Mouse (Mus musculus): ENCODE results near the gene Irf2bp2. TPM values are rescaled to one million over a fixed set of nuclear protein-coding genes. Genes with fewer than 3 reads are reported as not detected.

Irf2bp2 gene
- polyA plus RNA-seq, 1 experiment from 2014 or later, result 12.1 TPM

DNA sequence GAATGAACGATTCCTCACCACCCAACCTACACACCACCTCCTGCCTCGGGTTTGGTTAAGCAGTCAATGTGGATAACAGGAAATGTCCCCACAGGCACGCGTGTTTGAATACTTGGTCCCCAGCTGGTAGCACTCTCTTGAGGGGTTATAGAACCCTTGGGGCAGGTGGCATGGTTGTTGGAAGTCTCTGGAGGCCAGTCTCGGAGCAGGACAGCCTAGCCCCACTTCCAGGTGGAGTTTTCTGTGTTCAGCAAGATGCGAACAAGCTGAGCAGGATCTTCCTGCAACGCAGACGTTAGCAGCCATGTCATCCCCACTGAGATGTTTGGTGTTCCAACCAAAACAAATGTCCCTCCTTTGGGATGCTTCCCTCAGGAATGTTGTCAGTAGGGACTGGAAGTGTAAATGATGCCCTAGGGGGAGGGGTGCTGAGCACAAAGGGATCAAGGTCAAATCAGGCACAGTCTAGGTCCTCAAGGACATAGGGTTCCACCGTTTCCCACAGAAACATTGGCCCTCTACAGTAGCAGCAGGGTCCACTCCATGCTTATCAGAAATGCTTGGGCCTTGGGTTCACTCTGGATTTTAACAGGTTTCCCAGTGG lies 29.1 kb downstream of the Irf2bp2 start:
- H3K27ac ChIP-seq (ENCODE audit: low read length), result no peak overlapping the region
- 76% methylated on average over 9 of the region's 9 CpGs for WGBS
- H3K36me3 ChIP-seq (ENCODE audit: insufficient read depth, low read length), result no peaks in the 10 kb centered on the region
- no peak overlapping the region for H3K9ac ChIP-seq (replicated peaks; ENCODE audit: low read length)
- no peaks in the 10 kb centered on the region for H3K9me3 ChIP-seq (ENCODE audit: low read length)
- no peak for ATAC-seq (ENCODE audit: low FRiP score, low TSS enrichment)
- no peaks in the 10 kb centered on the region for H3K27me3 ChIP-seq (ENCODE audit: insufficient read depth, low read length)
- no peak overlapping the region for H3K4me2 ChIP-seq (replicated peaks; ENCODE audit: low read depth, low read length)
- H3K4me1 ChIP-seq (ENCODE audit: insufficient read depth, low read length), result peaks cover 24% of the 10 kb centered on the region
- H3K4me3 ChIP-seq (ENCODE audit: low read length), result no peak overlapping the region

DNA sequence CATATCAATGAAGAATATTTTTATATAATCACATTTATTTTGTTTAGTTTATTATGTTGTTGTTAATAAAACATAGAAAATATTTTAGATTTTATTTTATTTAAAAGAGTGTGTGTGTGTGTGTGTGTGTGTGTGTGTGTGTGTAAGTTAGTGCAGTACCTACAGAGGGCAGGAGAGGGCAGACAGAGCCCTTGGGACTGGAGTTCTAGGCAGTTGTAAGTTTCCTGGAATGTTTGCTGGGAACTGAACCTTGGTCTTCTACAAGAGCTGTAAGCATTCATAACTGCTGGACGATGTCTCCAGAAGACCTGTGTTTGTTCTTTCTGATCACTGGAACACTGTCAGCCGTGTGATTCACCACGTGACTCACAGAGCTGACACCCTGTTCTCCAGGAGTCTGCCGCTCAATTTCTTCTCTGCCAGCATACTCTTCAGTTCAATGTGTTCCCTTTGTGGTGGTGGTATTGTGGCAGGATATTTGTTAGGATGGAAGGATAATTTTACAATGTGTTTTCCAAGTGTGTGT lies 32.4 kb downstream of the Irf2bp2 start:
- Histone ChIP-seq H3K36me3 (ENCODE audit: insufficient read depth, low read length) (no peaks in the 10 kb centered on the region), H3K27me3 (ENCODE audit: insufficient read depth, low read length) (no peaks in the 10 kb centered on the region), H3K4me1 (ENCODE audit: insufficient read depth, low read length) (peaks cover 6% of the 10 kb centered on the region), H3K27ac (ENCODE audit: low read length) (no peak overlapping the region), H3K9ac (replicated peaks; ENCODE audit: low read length) (no peak overlapping the region), H3K4me3 (ENCODE audit: low read length) (no peak overlapping the region), H3K4me2 (replicated peaks; ENCODE audit: low read depth, low read length) (no peak overlapping the region), H3K9me3 (ENCODE audit: low read length) (no peaks in the 10 kb centered on the region)
- no peak for ATAC-seq (ENCODE audit: low FRiP score, low TSS enrichment)
- WGBS, result 91% methylated on average over 4 of the region's 4 CpGs

DNA sequence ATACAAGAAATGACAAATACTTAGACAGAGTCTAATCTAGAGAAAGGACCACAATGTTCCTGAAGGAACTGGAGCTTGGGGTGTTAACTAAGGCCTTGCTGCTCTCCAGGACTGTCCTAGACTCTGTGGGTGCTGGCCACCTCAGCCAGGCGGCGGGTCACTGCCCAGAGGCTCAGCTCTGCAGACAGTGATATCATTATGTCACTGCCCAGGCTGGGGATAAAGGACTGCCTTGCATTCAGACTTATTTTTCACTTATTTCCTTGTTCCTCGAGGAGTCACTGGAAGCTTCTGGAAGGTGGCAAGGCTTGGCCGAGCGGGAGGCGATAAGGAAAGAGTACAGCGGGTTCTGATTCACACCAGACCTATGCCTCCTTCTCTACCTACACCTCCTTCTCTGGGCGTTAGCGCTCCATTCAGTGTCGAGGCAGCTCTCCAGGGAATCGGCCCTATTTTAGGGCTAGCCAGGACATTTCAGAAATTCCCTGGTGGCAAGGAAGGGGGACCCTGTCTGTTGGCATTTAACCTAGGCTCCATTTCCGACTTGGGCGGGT lies 35.3 kb downstream of the Irf2bp2 start:
- Histone ChIP-seq H3K36me3 (ENCODE audit: insufficient read depth, low read length) (no peaks in the 10 kb centered on the region), H3K4me1 (ENCODE audit: insufficient read depth, low read length) (no peaks in the 10 kb centered on the region), H3K9me3 (ENCODE audit: low read length) (no peaks in the 10 kb centered on the region), H3K27me3 (ENCODE audit: insufficient read depth, low read length) (no peaks in the 10 kb centered on the region), H3K4me3 (ENCODE audit: low read length) (no peak overlapping the region), H3K27ac (ENCODE audit: low read length) (no peak overlapping the region), H3K4me2 (replicated peaks; ENCODE audit: low read depth, low read length) (no peak overlapping the region), H3K9ac (replicated peaks; ENCODE audit: low read length) (no peak overlapping the region)
- no peak for ATAC-seq (ENCODE audit: low FRiP score, low TSS enrichment)
- WGBS, result 86% methylated on average over 13 of the region's 13 CpGs

DNA sequence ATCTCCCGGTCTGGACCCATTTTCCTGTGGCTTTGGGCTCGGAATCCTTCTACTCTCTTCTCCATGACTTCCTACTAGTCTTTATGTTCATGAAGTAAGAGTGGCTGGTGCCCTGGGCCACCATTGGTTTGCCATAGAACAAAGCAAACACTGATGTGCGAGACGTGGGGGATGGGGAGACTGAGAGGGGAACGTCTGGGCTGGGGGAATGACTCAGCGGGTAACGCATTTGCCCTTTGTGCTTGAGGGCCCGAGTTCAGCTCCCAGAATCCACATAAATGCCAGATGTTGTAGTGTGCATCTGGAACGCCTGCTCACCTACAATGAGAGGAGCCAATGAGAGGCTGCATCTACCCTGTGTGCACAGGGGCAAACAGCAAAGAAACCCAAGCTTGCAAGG lies 36.4 kb downstream of the Irf2bp2 start:
- Histone ChIP-seq H3K9ac (replicated peaks; ENCODE audit: low read length) (no peak overlapping the region), H3K36me3 (ENCODE audit: insufficient read depth, low read length) (no peaks in the 10 kb centered on the region), H3K9me3 (ENCODE audit: low read length) (no peaks in the 10 kb centered on the region), H3K27me3 (ENCODE audit: insufficient read depth, low read length) (no peaks in the 10 kb centered on the region), H3K27ac (ENCODE audit: low read length) (no peak overlapping the region), H3K4me3 (ENCODE audit: low read length) (no peak overlapping the region), H3K4me1 (ENCODE audit: insufficient read depth, low read length) (no peaks in the 10 kb centered on the region), H3K4me2 (replicated peaks; ENCODE audit: low read depth, low read length) (no peak overlapping the region)
- WGBS, result 41% methylated on average over 9 of the region's 9 CpGs
- ATAC-seq (ENCODE audit: low FRiP score, low TSS enrichment), result no peak

DNA sequence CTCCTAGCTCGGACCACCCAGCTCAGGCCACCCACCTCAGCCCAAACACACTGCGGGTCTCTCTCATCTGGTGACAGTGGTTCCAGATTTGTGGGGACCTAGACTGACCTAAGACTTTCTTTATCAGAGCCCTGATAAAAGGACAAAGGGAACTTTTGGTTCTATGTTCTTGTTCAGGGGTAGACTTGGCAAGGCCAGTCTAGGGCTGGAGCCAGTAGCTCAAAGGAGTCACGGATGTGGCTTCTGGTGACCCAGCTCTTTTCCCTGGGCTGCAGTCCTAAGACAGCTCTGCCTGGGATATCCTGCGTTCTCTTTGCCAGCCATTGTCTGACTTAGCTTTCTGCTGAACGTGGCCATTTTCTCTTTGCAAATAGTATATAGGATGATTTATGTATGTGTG lies 37.1 kb downstream of the Irf2bp2 start:
- H3K4me2 ChIP-seq (replicated peaks; ENCODE audit: low read depth, low read length), result no peak overlapping the region
- H3K27ac ChIP-seq (ENCODE audit: low read length), result no peak overlapping the region
- 81% methylated on average over 5 of the region's 5 CpGs for WGBS
- H3K4me3 ChIP-seq (ENCODE audit: low read length), result no peak overlapping the region
- no peaks in the 10 kb centered on the region for H3K4me1 ChIP-seq (ENCODE audit: insufficient read depth, low read length)
- ATAC-seq (ENCODE audit: low FRiP score, low TSS enrichment), result no peak
- H3K9ac ChIP-seq (replicated peaks; ENCODE audit: low read length), result no peak overlapping the region
- no peaks in the 10 kb centered on the region for H3K36me3 ChIP-seq (ENCODE audit: insufficient read depth, low read length)
- H3K27me3 ChIP-seq (ENCODE audit: insufficient read depth, low read length), result no peaks in the 10 kb centered on the region
- H3K9me3 ChIP-seq (ENCODE audit: low read length), result no peaks in the 10 kb centered on the region

DNA sequence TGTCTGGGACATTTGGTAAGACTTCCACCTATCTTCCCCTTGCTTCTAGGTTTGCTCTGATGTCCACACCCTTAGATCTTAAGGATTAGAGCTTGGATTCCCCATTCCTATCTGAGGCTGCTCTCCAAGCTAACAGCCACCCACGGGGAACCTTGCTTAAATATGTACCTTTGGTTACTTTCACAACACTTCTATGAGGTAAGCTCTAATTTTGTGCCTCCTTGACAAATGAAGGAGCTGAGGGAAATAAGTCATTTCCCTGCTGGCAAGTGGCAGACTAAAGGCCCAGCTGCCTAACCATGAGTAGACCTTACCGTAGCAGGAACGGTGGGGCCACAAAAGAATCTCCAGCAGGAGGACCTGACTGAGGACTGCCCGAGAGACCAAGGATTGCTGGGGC lies 39.0 kb downstream of the Irf2bp2 start:
- H3K27ac ChIP-seq (ENCODE audit: low read length), result no peak overlapping the region
- H3K4me2 ChIP-seq (replicated peaks; ENCODE audit: low read depth, low read length), result no peak overlapping the region
- H3K9ac ChIP-seq (replicated peaks; ENCODE audit: low read length), result no peak overlapping the region
- ATAC-seq (ENCODE audit: low FRiP score, low TSS enrichment), result no peak
- WGBS, result 89% methylated on average over 4 of the region's 4 CpGs
- H3K4me1 ChIP-seq (ENCODE audit: insufficient read depth, low read length), result no peaks in the 10 kb centered on the region
- no peak overlapping the region for H3K4me3 ChIP-seq (ENCODE audit: low read length)
- H3K9me3 ChIP-seq (ENCODE audit: low read length), result no peaks in the 10 kb centered on the region
- no peaks in the 10 kb centered on the region for H3K36me3 ChIP-seq (ENCODE audit: insufficient read depth, low read length)
- H3K27me3 ChIP-seq (ENCODE audit: insufficient read depth, low read length), result no peaks in the 10 kb centered on the region

DNA sequence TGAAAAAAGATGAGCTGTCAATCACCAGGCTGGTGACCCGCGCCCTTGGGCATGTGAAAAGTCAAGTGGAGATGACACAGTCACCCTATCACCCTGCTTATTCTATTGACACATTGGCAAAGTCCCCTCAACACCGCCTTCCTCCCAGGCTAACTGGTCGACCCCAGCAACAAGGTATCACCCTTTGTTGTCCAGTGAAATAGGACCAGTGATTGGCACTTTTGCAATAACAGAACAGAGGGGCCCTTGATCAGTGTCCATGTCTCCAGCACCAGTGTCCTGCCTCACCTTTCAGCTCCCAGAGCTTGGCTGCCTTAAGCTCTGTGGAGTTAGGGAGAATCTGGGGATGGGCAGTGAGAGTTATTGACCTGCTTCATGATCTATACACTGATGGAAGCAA lies 41.9 kb downstream of the Irf2bp2 start:
- H3K4me3 ChIP-seq (ENCODE audit: low read length), result no peak overlapping the region
- H3K36me3 ChIP-seq (ENCODE audit: insufficient read depth, low read length), result no peaks in the 10 kb centered on the region
- no peak overlapping the region for H3K27ac ChIP-seq (ENCODE audit: low read length)
- H3K9me3 ChIP-seq (ENCODE audit: low read length), result no peaks in the 10 kb centered on the region
- no peak overlapping the region for H3K9ac ChIP-seq (replicated peaks; ENCODE audit: low read length)
- H3K27me3 ChIP-seq (ENCODE audit: insufficient read depth, low read length), result no peaks in the 10 kb centered on the region
- WGBS, result 76% methylated on average over 4 of the region's 4 CpGs
- ATAC-seq (ENCODE audit: low FRiP score, low TSS enrichment), result no peak
- no peak overlapping the region for H3K4me2 ChIP-seq (replicated peaks; ENCODE audit: low read depth, low read length)
- H3K4me1 ChIP-seq (ENCODE audit: insufficient read depth, low read length), result no peaks in the 10 kb centered on the region

DNA sequence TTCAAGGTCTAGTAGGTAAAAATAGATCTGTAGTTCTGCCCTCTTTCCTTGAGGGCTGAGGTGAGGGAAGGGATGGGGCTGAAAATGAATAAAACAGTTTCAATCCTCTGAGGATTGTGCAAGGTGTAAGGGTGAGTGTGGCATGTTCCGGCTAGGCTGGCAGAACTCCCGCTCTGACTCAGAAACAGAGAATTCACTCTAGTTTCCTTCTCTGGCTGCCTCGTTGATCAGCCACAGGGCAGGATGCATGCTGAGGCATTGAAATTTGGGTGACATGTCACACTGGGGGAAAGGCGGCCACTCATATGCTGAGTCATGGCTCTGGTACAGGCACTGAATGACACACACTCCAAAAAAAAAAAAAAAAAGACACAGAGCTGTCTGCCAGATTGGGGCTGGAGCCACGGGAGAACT lies 42.8 kb downstream of the Irf2bp2 start:
- Histone ChIP-seq H3K27me3 (ENCODE audit: insufficient read depth, low read length) (no peaks in the 10 kb centered on the region), H3K4me3 (ENCODE audit: low read length) (no peak overlapping the region), H3K4me1 (ENCODE audit: insufficient read depth, low read length) (no peaks in the 10 kb centered on the region), H3K36me3 (ENCODE audit: insufficient read depth, low read length) (no peaks in the 10 kb centered on the region), H3K9ac (replicated peaks; ENCODE audit: low read length) (no peak overlapping the region), H3K9me3 (ENCODE audit: low read length) (no peaks in the 10 kb centered on the region), H3K4me2 (replicated peaks; ENCODE audit: low read depth, low read length) (no peak overlapping the region), H3K27ac (ENCODE audit: low read length) (no peak overlapping the region)
- no peak for ATAC-seq (ENCODE audit: low FRiP score, low TSS enrichment)
- 55% methylated on average over 5 of the region's 5 CpGs for WGBS

DNA sequence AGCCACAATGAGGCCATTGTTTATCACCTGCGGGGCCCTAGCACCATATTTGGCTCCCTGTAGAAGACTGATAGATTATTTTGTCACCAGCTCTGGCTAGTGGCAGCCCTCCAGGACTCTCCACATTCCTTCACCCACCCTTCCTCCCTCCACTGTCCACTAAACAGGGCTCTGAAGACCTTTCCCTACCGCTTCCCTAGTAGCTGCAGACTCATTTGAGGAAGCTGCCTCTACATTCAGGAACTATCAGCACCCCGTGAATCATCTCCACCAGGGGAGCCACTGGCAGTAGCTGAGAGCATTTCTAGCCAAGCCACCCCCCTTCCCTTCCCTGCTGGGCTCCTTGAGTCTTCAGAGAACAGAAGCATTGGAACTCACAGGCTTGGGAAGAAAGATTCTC lies 45.9 kb downstream of the Irf2bp2 start:
- H3K4me2 ChIP-seq (replicated peaks; ENCODE audit: low read depth, low read length), result no peak overlapping the region
- WGBS, result 55% methylated on average over 3 of the region's 3 CpGs
- no peaks in the 10 kb centered on the region for H3K36me3 ChIP-seq (ENCODE audit: insufficient read depth, low read length)
- ATAC-seq (ENCODE audit: low FRiP score, low TSS enrichment), result peak; percentile 41; the same call in 1 of the 2 replicates
- no peak overlapping the region for H3K9ac ChIP-seq (replicated peaks; ENCODE audit: low read length)
- no peaks in the 10 kb centered on the region for H3K9me3 ChIP-seq (ENCODE audit: low read length)
- no peaks in the 10 kb centered on the region for H3K27me3 ChIP-seq (ENCODE audit: insufficient read depth, low read length)
- no peak overlapping the region for H3K27ac ChIP-seq (ENCODE audit: low read length)
- no peak overlapping the region for H3K4me3 ChIP-seq (ENCODE audit: low read length)
- no peaks in the 10 kb centered on the region for H3K4me1 ChIP-seq (ENCODE audit: insufficient read depth, low read length)

DNA sequence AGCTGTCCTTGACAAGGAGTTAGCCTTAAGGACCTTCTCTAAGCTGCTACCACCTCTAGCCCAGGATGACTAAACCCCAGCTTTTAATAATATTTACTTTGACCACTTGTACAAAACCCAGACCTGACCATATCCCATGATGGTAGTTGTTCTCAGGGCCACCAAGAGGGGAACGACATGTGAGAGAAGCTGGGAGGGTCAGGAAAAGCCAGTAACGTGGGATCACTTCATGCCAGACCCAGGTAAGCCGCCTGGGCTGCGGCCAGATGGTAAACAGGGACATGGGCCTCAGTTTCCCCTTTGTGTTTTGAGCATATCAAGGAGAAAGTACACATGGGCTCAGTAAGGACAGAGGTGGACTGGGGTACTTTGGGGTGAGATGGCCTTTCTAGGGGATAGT lies 46.4 kb downstream of the Irf2bp2 start:
- Histone ChIP-seq H3K36me3 (ENCODE audit: insufficient read depth, low read length) (no peaks in the 10 kb centered on the region), H3K4me2 (replicated peaks; ENCODE audit: low read depth, low read length) (no peak overlapping the region), H3K27me3 (ENCODE audit: insufficient read depth, low read length) (no peaks in the 10 kb centered on the region), H3K27ac (ENCODE audit: low read length) (no peak overlapping the region), H3K9me3 (ENCODE audit: low read length) (no peaks in the 10 kb centered on the region), H3K4me1 (ENCODE audit: insufficient read depth, low read length) (no peaks in the 10 kb centered on the region), H3K4me3 (ENCODE audit: low read length) (no peak overlapping the region), H3K9ac (replicated peaks; ENCODE audit: low read length) (no peak overlapping the region)
- 89% methylated on average over 4 of the region's 4 CpGs for WGBS
- no peak for ATAC-seq (ENCODE audit: low FRiP score, low TSS enrichment)

Measured in kidney, embryonic 16.5 days (tissue).